Mouse (Mus musculus) liver, adult 2 months (tissue): Measurements from ENCODE around the gene Lmo1. TPM values are rescaled to one million over a fixed set of nuclear protein-coding genes. Genes with fewer than 3 reads are reported as not detected.

Experiments
- DNase-seq: peaks from one replicate; pipeline ENCODE4 v3.0.0-alpha.2; 2011; ENCODE audit warnings: low read depth, low spot score; ENCODE audit errors: extremely low read depth
- H3K27ac ChIP-seq: fragments of 200-500 bp; replicated peaks from 2 replicates; pipeline ENCODE4 v1.5.1; 2012; ENCODE audit warnings: low read depth, mild to moderate bottlenecking, control low read depth, inconsistent platforms, low read length; ENCODE audit not compliant: insufficient read depth
- H3K27me3 ChIP-seq: fragments of 200-500 bp; 2 replicates; pipeline ENCODE4 v1.6.1; 2012; ENCODE audit warnings: mild to moderate bottlenecking, moderate library complexity, low read length, inconsistent platforms; ENCODE audit not compliant: control insufficient read depth, insufficient read depth
- H3K36me3 ChIP-seq: fragments of 200-500 bp; 2 replicates; pipeline ENCODE4 v1.6.1; 2012; ENCODE audit warnings: low read length, inconsistent platforms; ENCODE audit not compliant: control insufficient read depth, insufficient read depth
- H3K4me1 ChIP-seq: fragments of 200-500 bp; 2 replicates; pipeline ENCODE4 v1.6.1; 2011; ENCODE audit warnings: low read length; ENCODE audit not compliant: control insufficient read depth, insufficient read depth
- H3K4me3 ChIP-seq: fragments of 200-500 bp; 2 replicates; pipeline ENCODE4 v1.5.1; 2011; ENCODE audit warnings: low read depth, mild to moderate bottlenecking, control low read depth, low read length, moderate library complexity; ENCODE audit not compliant: insufficient read depth
- H3K79me2 ChIP-seq: fragments of 200-500 bp; 2 replicates; pipeline ENCODE4 v1.6.1; 2012; ENCODE audit warnings: inconsistent platforms, mild to moderate bottlenecking, low read length, moderate library complexity; ENCODE audit not compliant: control insufficient read depth, insufficient read depth
- H3K9ac ChIP-seq: fragments of 200-500 bp; 2 replicates; pipeline ENCODE4 v1.6.1; 2012; ENCODE audit warnings: low read depth, mild to moderate bottlenecking, control low read depth, inconsistent platforms, low read length
- CTCF ChIP-seq: fragments of 200-500 bp; IDR thresholded peaks from 2 replicates; pipeline ENCODE4 v1.5.1; 2011; ENCODE audit warnings: low read depth, low read length, control low read depth
- POLR2A ChIP-seq: fragments of 200-500 bp; IDR thresholded peaks from 2 replicates; pipeline ENCODE4 v1.6.1; 2011; ENCODE audit warnings: low read length, control low read depth; ENCODE audit not compliant: insufficient read depth; ENCODE audit errors: extremely low read depth
- WGBS: fragments of 180-500 bp; shearing (Covaris S2); methylation state at CpG from one replicate; pipeline ENCODE4 v1.1.7; 2018; 5-methylcytosine and 5-hydroxymethylcytosine counted together
- polyA plus RNA-seq: library from polyadenylated mRNA; depleted of rRNA; stranded (reverse); fragments of >200 nt; gene quantifications from 2 replicates; pipeline ENCODE4 v1.2.3, GENCODE M21; 2012
- total RNA-seq: library from RNA; depleted of rRNA; stranded (reverse); fragments of >200 nt; gene quantifications from 2 replicates; pipeline ENCODE4 v1.2.3, GENCODE M21; 2014

The Lmo1 gene
- total and polyA plus RNA-seq, 2 experiments, result not detected

DNA sequence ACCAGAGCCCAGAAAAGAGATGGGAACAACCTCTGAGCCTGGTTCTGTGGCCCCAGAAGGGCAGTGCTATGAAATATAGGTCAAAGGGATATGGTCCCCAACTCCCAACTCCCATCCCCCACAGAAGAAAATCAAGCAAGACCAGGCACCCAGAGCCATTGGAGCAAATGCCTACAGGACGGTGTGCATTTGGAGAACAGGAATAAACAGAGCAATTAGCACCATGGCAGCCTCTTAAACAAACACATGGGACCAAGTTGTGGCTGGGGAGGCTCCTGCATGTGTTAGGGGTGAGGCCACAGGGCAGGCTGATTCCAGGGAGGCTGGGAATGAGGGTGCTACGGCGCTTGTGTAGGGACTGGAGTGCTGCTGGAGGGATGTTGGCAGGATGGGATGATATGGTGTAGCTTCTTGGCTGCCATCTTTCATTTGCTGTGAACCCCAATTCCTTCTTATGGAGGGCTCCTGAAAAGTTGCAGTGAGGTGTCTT is 22.2 kb upstream of the Lmo1 start:
- Histone ChIP-seq H3K79me2 (no peaks in the 10 kb centered on the region), H3K27me3 (no peaks in the 10 kb centered on the region), H3K4me1 (no peaks in the 10 kb centered on the region), H3K27ac (no peak overlapping the region), H3K4me3 (no peak overlapping the region), H3K9ac (no peak overlapping the region), H3K36me3 (no peaks in the 10 kb centered on the region)
- TF ChIP-seq CTCF (no peak), POLR2A (no peak)
- no peak for DNase-seq
- WGBS, result 59% methylated on average over 3 of the region's 3 CpGs

- no peaks in the 10 kb centered on the region for H3K27me3 ChIP-seq
- H3K27ac ChIP-seq, result no peak overlapping the region
- no peak overlapping the region for H3K4me3 ChIP-seq
- DNase-seq, result no peak
- H3K36me3 ChIP-seq, result no peaks in the 10 kb centered on the region
- WGBS, result 68% methylated on average over 11 of the region's 11 CpGs
- H3K4me1 ChIP-seq, result no peaks in the 10 kb centered on the region
- no peak overlapping the region for H3K9ac ChIP-seq
- no peaks in the 10 kb centered on the region for H3K79me2 ChIP-seq
- TF ChIP-seq CTCF (no peak), POLR2A (no peak)
Measured at GRCm38 (mm10) chr7:109196399-109197082, 21.5 kb upstream of the Lmo1 start.

DNA sequence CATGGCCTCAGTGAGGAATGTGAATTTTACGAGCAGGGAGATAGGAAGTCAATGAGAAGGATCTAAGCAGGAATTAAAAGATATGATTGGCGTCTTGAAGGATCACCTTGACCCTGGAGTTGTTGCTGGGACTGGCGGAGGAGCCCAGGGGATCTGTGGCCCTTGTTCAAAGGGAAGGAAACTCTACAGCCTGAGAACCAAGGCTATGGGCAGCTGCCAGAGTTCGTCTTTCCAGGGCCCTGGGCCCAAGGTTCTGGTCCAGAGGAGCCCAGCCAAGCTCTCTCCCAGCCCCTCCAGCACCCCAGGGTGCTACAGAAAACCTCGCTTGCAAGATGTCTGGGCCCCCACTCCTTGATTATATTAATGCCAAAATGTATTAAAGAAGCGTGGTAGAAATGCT is 21.0 kb upstream of the Lmo1 start:
- Histone ChIP-seq H3K36me3 (no peaks in the 10 kb centered on the region), H3K4me1 (no peaks in the 10 kb centered on the region), H3K79me2 (no peaks in the 10 kb centered on the region), H3K27me3 (no peaks in the 10 kb centered on the region), H3K9ac (no peak overlapping the region), H3K4me3 (no peak overlapping the region), H3K27ac (no peak overlapping the region)
- DNase-seq, result no peak
- TF ChIP-seq CTCF, result no peak
- no peak for TF ChIP-seq POLR2A
- WGBS, result 77% methylated on average over 6 of the region's 6 CpGs

GRCm38 (mm10) chr7:109194850-109195249 is 19.8 kb upstream of the Lmo1 start:
- H3K36me3 ChIP-seq, result no peaks in the 10 kb centered on the region
- TF ChIP-seq CTCF (no peak), POLR2A (no peak)
- H3K27ac ChIP-seq, result no peak overlapping the region
- peaks cover 2% of the 10 kb centered on the region; the same call in 1 of the 2 replicates for H3K27me3 ChIP-seq
- H3K79me2 ChIP-seq, result no peaks in the 10 kb centered on the region
- H3K4me3 ChIP-seq, result no peak overlapping the region
- H3K4me1 ChIP-seq, result no peaks in the 10 kb centered on the region
- H3K9ac ChIP-seq, result no peak overlapping the region
- no peak for DNase-seq
- WGBS, result 79% methylated on average over 1 of the region's 1 CpGs

DNA sequence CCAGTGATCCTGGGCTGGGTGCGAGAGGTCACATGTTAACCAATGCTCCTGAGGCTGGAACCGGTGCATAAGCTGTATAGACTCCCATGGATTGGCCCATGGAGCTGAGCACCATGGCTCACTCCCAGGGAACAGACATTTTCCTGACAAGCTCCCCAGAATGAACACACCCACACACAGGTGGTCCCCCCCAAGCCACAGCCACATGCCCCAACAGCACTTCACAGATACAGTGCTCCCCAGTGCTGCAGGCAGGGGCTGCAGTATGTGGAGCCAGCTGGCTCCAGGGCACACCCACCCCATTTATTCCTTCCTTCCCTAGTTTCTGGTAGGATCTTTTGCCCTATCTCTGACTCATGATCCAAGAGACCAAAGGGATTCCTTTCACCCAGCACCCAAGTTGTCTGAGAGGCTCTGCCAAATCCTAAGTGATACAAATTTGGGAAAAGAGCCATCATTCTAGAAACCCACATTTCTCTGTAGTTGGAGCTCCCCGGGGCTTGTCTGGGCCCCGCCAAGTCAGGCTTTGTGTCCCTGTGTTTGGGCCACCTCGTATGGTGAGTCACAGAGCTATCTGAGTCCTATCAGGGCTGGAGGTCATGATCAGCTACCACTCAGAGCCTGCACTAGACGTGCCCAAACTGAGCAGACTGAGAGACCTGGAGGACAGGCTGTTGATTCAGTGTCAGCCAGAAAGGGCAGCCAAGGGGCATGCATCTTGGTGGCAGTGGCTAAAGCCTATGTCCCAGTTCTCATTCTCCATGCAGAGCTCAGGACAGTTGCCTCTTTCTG is 12.4 kb upstream of the Lmo1 start:
- Histone ChIP-seq H3K36me3 (no peaks in the 10 kb centered on the region), H3K9ac (no peak overlapping the region), H3K79me2 (no peaks in the 10 kb centered on the region), H3K4me3 (no peak overlapping the region), H3K4me1 (no peaks in the 10 kb centered on the region), H3K27me3 (peaks cover 2% of the 10 kb centered on the region; the same call in 1 of the 2 replicates), H3K27ac (no peak overlapping the region)
- no peak for TF ChIP-seq CTCF
- no peak for TF ChIP-seq POLR2A
- 61% methylated on average over 6 of the region's 6 CpGs for WGBS
- no peak for DNase-seq

- no peaks in the 10 kb centered on the region for H3K36me3 ChIP-seq
- no peak overlapping the region for H3K9ac ChIP-seq
- no peaks in the 10 kb centered on the region for H3K79me2 ChIP-seq
- DNase-seq, result no peak
- no peak overlapping the region for H3K4me3 ChIP-seq
- H3K27ac ChIP-seq, result no peak overlapping the region
- H3K27me3 ChIP-seq, result peaks cover 2% of the 10 kb centered on the region; the same call in 1 of the 2 replicates
- no peak for TF ChIP-seq CTCF
- TF ChIP-seq POLR2A, result no peak
- 94% methylated on average over 2 of the region's 2 CpGs for WGBS
- H3K4me1 ChIP-seq, result no peaks in the 10 kb centered on the region
Measured at GRCm38 (mm10) chr7:109185975-109186374, 11.0 kb upstream of the Lmo1 start.
